Mouse (Mus musculus) embryonic facial prominence, embryonic 12.5 days (tissue): Measurements from ENCODE around the gene Paqr4. TPM values are rescaled to one million over a fixed set of nuclear protein-coding genes. Genes with fewer than 3 reads are reported as not detected.
A peak's percentile ranks its signal among the peaks of the same experiment; 100 is the strongest.

Experiments used
- ATAC-seq: fragments of 200-750 bp; cut with Nextera tagmentation; 2 replicates; pipeline ENCODE4 v1.8.0; 2017; ENCODE audit not compliant: insufficient number of reproducible peaks, insufficient read depth, low FRiP score, low TSS enrichment
- H3K27ac ChIP-seq: fragments of 300-500 bp; sonication (generic); 2 replicates; pipeline ENCODE4 v1.5.1; 2016; ENCODE audit warnings: mild to moderate bottlenecking
- H3K27me3 ChIP-seq: fragments of 300-500 bp; sonication (generic); 2 replicates; pipeline ENCODE4 v1.6.1; 2016; ENCODE audit warnings: mild to moderate bottlenecking, moderate library complexity
- H3K36me3 ChIP-seq: fragments of 300-500 bp; sonication (generic); 2 replicates; pipeline ENCODE4 v1.6.1; 2016; ENCODE audit warnings: mild to moderate bottlenecking
- H3K4me1 ChIP-seq: fragments of 300-500 bp; sonication (generic); 2 replicates; pipeline ENCODE4 v1.6.1; 2016
- H3K4me2 ChIP-seq: fragments of 300-500 bp; sonication (generic); replicated peaks from 2 replicates; pipeline ENCODE4 v1.6.1; 2016; ENCODE audit warnings: mild to moderate bottlenecking, moderate library complexity
- H3K4me3 ChIP-seq: fragments of 300-500 bp; sonication (generic); 2 replicates; pipeline ENCODE4 v1.5.1; 2016; ENCODE audit warnings: mild to moderate bottlenecking
- H3K9ac ChIP-seq: fragments of 300-500 bp; sonication (generic); 2 replicates; pipeline ENCODE4 v1.6.1; 2016; ENCODE audit warnings: mild to moderate bottlenecking, moderate library complexity
- H3K9me3 ChIP-seq: fragments of 300-500 bp; sonication (generic); 2 replicates; pipeline ENCODE4 v1.6.1; 2016; ENCODE audit warnings: mild to moderate bottlenecking, moderate library complexity
- WGBS: fragments of 180-500 bp; shearing (Covaris S2); methylation state at CpG from one replicate; pipeline ENCODE4 v1.1.7; 2016; 5-methylcytosine and 5-hydroxymethylcytosine counted together
- polyA plus RNA-seq: library from polyadenylated mRNA; unstranded; fragments of >200 nt; fragmentation: Nextera tagmentation; extraction: Ambion mirVana; gene quantifications from 2 replicates; pipeline ENCODE4 v1.2.1, GENCODE M21; 2016

Gene Paqr4
- polyA plus RNA-seq, 1 experiment from 2014 or later = 14.8 TPM

- Histone ChIP-seq H3K4me1 (peaks cover 9% of the 10 kb centered on the region), H3K4me2 (peak within 1 kb of the TSS; percentile 68), H3K27me3 (no peaks in the 10 kb centered on the region), H3K9ac (peak within 1 kb of the TSS; percentile 85), H3K9me3 (no peaks in the 10 kb centered on the region), H3K4me3 (peak within 1 kb of the TSS; percentile 72), H3K27ac (peak within 1 kb of the TSS; percentile 76), H3K36me3 (peaks cover 7% of the 10 kb centered on the region; the same call in 1 of the 2 replicates)
- WGBS = 3% methylated on average over 58 of the region's 58 CpGs
- ATAC-seq = peak; percentile 94
These were observed 30.9 kb upstream of the Paqr4 start, which contains the start of gene Flywch1 for GRCm38 (mm10) chr17:23771284-23772218. Gene Flywch1 (minus strand): TSS chr17:23771602.

GRCm38 (mm10) chr17:23770896-23771283, 30.2 kb upstream of the Paqr4 start:
- H3K4me3 ChIP-seq = peak overlapping the region; percentile 72
- peaks cover 7% of the 10 kb centered on the region; the same call in 1 of the 2 replicates for H3K36me3 ChIP-seq
- no peak; the same call in 1 of the 2 replicates for ATAC-seq
- peak overlapping the region; percentile 85 for H3K9ac ChIP-seq
- H3K4me2 ChIP-seq = peak overlapping the region; percentile 68
- no peaks in the 10 kb centered on the region for H3K27me3 ChIP-seq
- 1% methylated on average over 19 of the region's 19 CpGs for WGBS
- no peaks in the 10 kb centered on the region for H3K9me3 ChIP-seq
- H3K4me1 ChIP-seq = peaks cover 9% of the 10 kb centered on the region
- peak overlapping the region; percentile 76 for H3K27ac ChIP-seq

DNA sequence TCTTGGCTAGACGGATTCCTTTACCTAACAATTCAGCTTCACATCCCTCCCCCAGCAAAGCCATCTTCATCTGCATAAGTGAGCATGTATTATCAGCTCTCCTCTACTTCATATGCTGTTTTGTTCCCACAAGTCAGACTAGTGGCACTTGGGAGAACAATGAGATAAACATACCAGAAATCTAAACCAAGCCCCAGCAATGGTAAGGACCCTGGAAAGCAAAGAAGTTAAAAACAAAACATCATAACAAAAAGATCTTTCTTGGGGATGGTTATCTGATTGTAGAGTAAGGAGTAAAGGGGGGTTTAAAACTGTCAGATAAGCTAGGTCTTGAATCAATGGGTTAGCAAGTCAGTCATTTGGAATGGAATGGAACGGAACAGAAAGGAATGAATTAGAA, 29.8 kb upstream of the Paqr4 start:
- peak overlapping the region; percentile 72 for H3K4me3 ChIP-seq
- H3K4me1 ChIP-seq = peaks cover 9% of the 10 kb centered on the region
- H3K36me3 ChIP-seq = peaks cover 7% of the 10 kb centered on the region; the same call in 1 of the 2 replicates
- peak overlapping the region; percentile 68 for H3K4me2 ChIP-seq
- no peaks in the 10 kb centered on the region for H3K27me3 ChIP-seq
- no peaks in the 10 kb centered on the region for H3K9me3 ChIP-seq
- no peak for ATAC-seq
- H3K27ac ChIP-seq = peak overlapping the region; percentile 76; the same call in 1 of the 2 replicates
- peak overlapping the region; percentile 85 for H3K9ac ChIP-seq
- WGBS = 14% methylated on average over 2 of the region's 2 CpGs

DNA sequence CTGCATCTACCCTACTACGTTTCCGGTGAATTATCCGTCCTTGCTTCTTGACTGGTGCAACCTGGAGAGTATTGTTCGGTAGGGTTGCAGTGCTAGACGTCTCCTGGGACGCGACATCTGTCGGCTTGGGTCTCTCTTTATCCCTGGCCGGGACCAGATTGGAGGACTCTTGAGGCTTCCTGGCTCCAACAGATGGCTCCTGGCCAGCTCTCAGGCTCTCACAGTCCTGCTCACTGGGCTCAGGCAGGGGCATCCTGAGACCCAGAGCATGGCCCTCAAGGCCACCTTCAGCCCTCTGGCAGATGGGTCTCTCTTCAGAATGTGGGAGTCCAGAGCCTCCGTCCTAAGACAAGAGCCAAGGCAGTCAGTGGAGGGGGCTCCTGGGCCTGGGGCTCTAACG, 22.3 kb upstream of the Paqr4 start:
- no peak overlapping the region for H3K27ac ChIP-seq
- whole genome bisulfite sequencing = 90% methylated on average over 11 of the region's 11 CpGs
- H3K36me3 ChIP-seq = peaks cover 44% of the 10 kb centered on the region
- ATAC-seq = no peak
- no peaks in the 10 kb centered on the region for H3K4me1 ChIP-seq
- no peak overlapping the region for H3K4me2 ChIP-seq
- no peaks in the 10 kb centered on the region for H3K27me3 ChIP-seq
- no peak overlapping the region for H3K9ac ChIP-seq
- no peaks in the 10 kb centered on the region for H3K9me3 ChIP-seq
- H3K4me3 ChIP-seq = no peak overlapping the region

- Histone ChIP-seq H3K27me3 (no peaks in the 10 kb centered on the region), H3K9me3 (no peaks in the 10 kb centered on the region), H3K27ac (no peak overlapping the region), H3K4me3 (no peak overlapping the region), H3K36me3 (peaks cover 62% of the 10 kb centered on the region), H3K4me2 (no peak overlapping the region), H3K9ac (no peak overlapping the region), H3K4me1 (no peaks in the 10 kb centered on the region)
- 97% methylated on average over 3 of the region's 3 CpGs for WGBS
- ATAC-seq = no peak
These were observed 20.5 kb upstream of the Paqr4 start for GRCm38 (mm10) chr17:23761155-23761554.

DNA sequence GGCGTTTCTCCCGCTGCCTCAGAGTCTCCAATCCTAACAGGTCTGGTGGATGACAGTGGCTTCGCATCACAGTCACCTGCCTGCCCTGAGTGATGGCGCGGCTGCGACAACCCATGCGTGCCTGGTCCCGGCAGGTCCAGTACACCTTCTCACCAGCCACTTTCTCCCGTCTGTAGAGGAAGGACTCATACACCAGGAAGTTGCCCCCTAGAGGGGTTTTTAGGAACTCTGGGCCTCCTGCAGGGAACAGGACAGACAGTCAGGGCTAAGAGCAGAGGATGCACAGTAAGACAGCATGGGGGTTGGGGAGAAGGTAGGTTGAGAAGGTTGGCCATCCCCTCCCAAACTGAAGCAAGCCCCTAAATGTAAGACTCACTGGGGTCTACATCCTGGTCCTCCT, 19.6 kb upstream of the Paqr4 start:
- H3K9me3 ChIP-seq = no peaks in the 10 kb centered on the region
- WGBS = 93% methylated on average over 9 of the region's 9 CpGs

GRCm38 (mm10) chr17:23758801-23759200, 18.1 kb upstream of the Paqr4 start:
- WGBS = 84% methylated on average over 8 of the region's 8 CpGs
- ATAC-seq = no peak

More for the DNA sequence above, 19.6 kb upstream of the Paqr4 start:
- no peak overlapping the region for H3K9ac ChIP-seq
- no peak overlapping the region for H3K4me3 ChIP-seq
- no peaks in the 10 kb centered on the region for H3K27me3 ChIP-seq
- H3K27ac ChIP-seq = no peak overlapping the region
- H3K4me2 ChIP-seq = no peak overlapping the region
- ATAC-seq = no peak
- H3K4me1 ChIP-seq = no peaks in the 10 kb centered on the region
- peaks cover 71% of the 10 kb centered on the region for H3K36me3 ChIP-seq

DNA sequence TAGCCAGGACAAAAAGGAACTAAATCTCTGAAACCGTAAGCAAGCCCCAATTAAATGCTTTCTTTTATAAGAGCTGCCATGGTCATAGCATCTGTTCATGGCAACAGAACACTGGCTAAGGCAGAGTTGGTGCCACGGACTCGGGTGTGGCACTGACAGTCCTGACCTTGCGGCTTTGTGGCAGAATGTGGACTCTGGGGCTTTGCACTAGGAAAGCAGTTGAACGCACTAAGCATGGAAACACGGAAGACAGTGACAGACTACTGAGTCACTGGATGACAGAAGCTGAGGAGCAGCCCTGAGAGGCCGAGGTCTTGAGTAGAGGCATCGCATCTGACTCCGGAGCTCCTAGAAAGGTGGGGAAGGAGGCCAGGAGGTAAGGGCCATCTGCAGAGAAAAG, 16.9 kb upstream of the Paqr4 start:
- no peak for ATAC-seq
- H3K27me3 ChIP-seq = no peaks in the 10 kb centered on the region
- no peak overlapping the region for H3K4me3 ChIP-seq
- no peak overlapping the region for H3K27ac ChIP-seq
- 94% methylated on average over 9 of the region's 9 CpGs for WGBS
- H3K9ac ChIP-seq = no peak overlapping the region
- no peaks in the 10 kb centered on the region for H3K4me1 ChIP-seq
- peaks cover 93% of the 10 kb centered on the region for H3K36me3 ChIP-seq
- no peaks in the 10 kb centered on the region for H3K9me3 ChIP-seq
- no peak overlapping the region for H3K4me2 ChIP-seq

More at GRCm38 (mm10) chr17:23758801-23759200, 18.1 kb upstream of the Paqr4 start:
- peaks cover 82% of the 10 kb centered on the region for H3K36me3 ChIP-seq
- H3K9ac ChIP-seq = no peak overlapping the region
- H3K9me3 ChIP-seq = no peaks in the 10 kb centered on the region
- no peak overlapping the region for H3K4me2 ChIP-seq
- H3K4me3 ChIP-seq = no peak overlapping the region
- H3K27me3 ChIP-seq = no peaks in the 10 kb centered on the region
- H3K27ac ChIP-seq = no peak overlapping the region
- H3K4me1 ChIP-seq = no peaks in the 10 kb centered on the region

- H3K9me3 ChIP-seq = no peaks in the 10 kb centered on the region
- H3K27ac ChIP-seq = no peak overlapping the region
- H3K4me1 ChIP-seq = no peaks in the 10 kb centered on the region
- ATAC-seq = no peak
- no peak overlapping the region for H3K4me2 ChIP-seq
- H3K9ac ChIP-seq = no peak overlapping the region
- H3K36me3 ChIP-seq = peaks cover 90% of the 10 kb centered on the region
- H3K27me3 ChIP-seq = no peaks in the 10 kb centered on the region
- no peak overlapping the region for H3K4me3 ChIP-seq
- WGBS = 86% methylated on average over 13 of the region's 13 CpGs
These were observed 15.0 kb upstream of the Paqr4 start for GRCm38 (mm10) chr17:23755689-23756088.

- no peaks in the 10 kb centered on the region for H3K9me3 ChIP-seq
- no peak overlapping the region for H3K9ac ChIP-seq
- no peak overlapping the region for H3K27ac ChIP-seq
- no peak for ATAC-seq
- H3K36me3 ChIP-seq = peaks cover 33% of the 10 kb centered on the region
- WGBS = 78% methylated on average over 11 of the region's 11 CpGs
- H3K4me1 ChIP-seq = peaks cover 17% of the 10 kb centered on the region
- peaks cover 33% of the 10 kb centered on the region for H3K27me3 ChIP-seq
- no peak overlapping the region for H3K4me2 ChIP-seq
- H3K4me3 ChIP-seq = no peak overlapping the region
These were observed 8.9 kb upstream of the Paqr4 start for GRCm38 (mm10) chr17:23749400-23750191.

- Histone ChIP-seq H3K9me3 (no peaks in the 10 kb centered on the region), H3K4me2 (no peak overlapping the region)
These were observed 8.1 kb upstream of the Paqr4 start for GRCm38 (mm10) chr17:23748631-23749391.

More at GRCm38 (mm10) chr17:23748631-23749391, 8.1 kb upstream of the Paqr4 start:
- peaks cover 18% of the 10 kb centered on the region for H3K4me1 ChIP-seq
- H3K4me3 ChIP-seq = no peak overlapping the region
- 33% methylated on average over 10 of the region's 10 CpGs for WGBS
- no peak overlapping the region for H3K27ac ChIP-seq
- peaks cover 41% of the 10 kb centered on the region for H3K27me3 ChIP-seq
- peaks cover 27% of the 10 kb centered on the region for H3K36me3 ChIP-seq
- no peak overlapping the region for H3K9ac ChIP-seq
- ATAC-seq = no peak
